Mouse (Mus musculus): Measurements from ENCODE around the gene Nav2. TPM values are rescaled to one million over a fixed set of nuclear protein-coding genes. Genes with fewer than 3 reads are reported as not detected.

Nav2 gene
- polyA plus RNA-seq, 1 experiment = 51.7 TPM

- Histone ChIP-seq H3K27ac (ENCODE audit: insufficient read depth, low read length) (peak overlapping the region; percentile 93), H3K27me3 (ENCODE audit: control insufficient read depth, insufficient read depth, low read length, poor library complexity, severe bottlenecking) (no peaks in the 10 kb centered on the region), H3K9me3 (replicated peaks; ENCODE audit: control insufficient read depth, insufficient read depth, low read length, poor library complexity, severe bottlenecking) (no peaks in the 10 kb centered on the region), H3K36me3 (ENCODE audit: control insufficient read depth, insufficient read depth, low read length, poor library complexity, severe bottlenecking) (no peaks in the 10 kb centered on the region), H3K9ac (ENCODE audit: low read depth, poor library complexity, severe bottlenecking) (peak overlapping the region; percentile 60; the same call in 1 of the 2 replicates), H3K4me1 (ENCODE audit: control insufficient read depth, insufficient read depth, low read length) (peaks cover 6% of the 10 kb centered on the region), H3K4me3 (ENCODE audit: low read depth, low read length) (peak overlapping the region; percentile 48)
- TF ChIP-seq CTCF (IDR thresholded peaks at IDR 0.05; ENCODE audit: low read depth, low read length) (no peak), EP300 (IDR thresholded peaks at IDR 0.05; ENCODE audit: insufficient read depth, low read depth, low read length) (peak; percentile 90)
Measured at GRCm38 (mm10) chr7:49527495-49527894, 619.0 kb downstream of the Nav2 start.

GRCm38 (mm10) chr7:49527925-49528324 is 619.4 kb downstream of the Nav2 start:
- Histone ChIP-seq H3K27ac (ENCODE audit: insufficient read depth, low read length) (peak overlapping the region; percentile 93), H3K9me3 (replicated peaks; ENCODE audit: control insufficient read depth, insufficient read depth, low read length, poor library complexity, severe bottlenecking) (no peaks in the 10 kb centered on the region), H3K4me3 (ENCODE audit: low read depth, low read length) (peak overlapping the region; percentile 55), H3K9ac (ENCODE audit: low read depth, poor library complexity, severe bottlenecking) (peak overlapping the region; percentile 60), H3K36me3 (ENCODE audit: control insufficient read depth, insufficient read depth, low read length, poor library complexity, severe bottlenecking) (no peaks in the 10 kb centered on the region), H3K27me3 (ENCODE audit: control insufficient read depth, insufficient read depth, low read length, poor library complexity, severe bottlenecking) (no peaks in the 10 kb centered on the region), H3K4me1 (ENCODE audit: control insufficient read depth, insufficient read depth, low read length) (peaks cover 6% of the 10 kb centered on the region)
- no peak for TF ChIP-seq POLR2A (IDR thresholded peaks at IDR 0.05; ENCODE audit: insufficient read depth, low read length)
- TF ChIP-seq CTCF (IDR thresholded peaks at IDR 0.05; ENCODE audit: low read depth, low read length) = no peak
- no peak for TF ChIP-seq EP300 (IDR thresholded peaks at IDR 0.05; ENCODE audit: insufficient read depth, low read depth, low read length)

DNA sequence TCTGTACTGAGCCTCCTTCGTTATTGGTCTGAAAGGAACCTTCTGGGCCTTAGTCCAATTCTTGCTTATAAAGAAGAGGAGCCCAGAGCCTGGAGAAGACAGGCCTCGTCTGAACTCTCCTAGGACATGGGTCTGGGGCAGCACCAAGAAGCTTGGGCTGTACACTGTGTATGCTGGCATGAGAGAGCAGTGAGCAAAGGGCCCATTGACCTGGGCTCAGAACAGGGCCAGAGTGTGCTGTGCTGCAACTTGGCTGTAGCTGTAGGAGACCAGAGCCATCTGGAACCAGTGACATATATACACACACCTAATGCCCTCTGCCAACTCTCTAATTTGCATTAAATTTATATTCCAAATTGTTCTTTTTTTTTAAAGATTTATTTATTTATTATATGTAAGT is 621.0 kb downstream of the Nav2 start:
- H3K27ac ChIP-seq (ENCODE audit: insufficient read depth, low read length) = no peak overlapping the region
- H3K36me3 ChIP-seq (ENCODE audit: control insufficient read depth, insufficient read depth, low read length, poor library complexity, severe bottlenecking) = no peaks in the 10 kb centered on the region
- H3K9me3 ChIP-seq (replicated peaks; ENCODE audit: control insufficient read depth, insufficient read depth, low read length, poor library complexity, severe bottlenecking) = no peaks in the 10 kb centered on the region
- peaks cover 7% of the 10 kb centered on the region for H3K4me1 ChIP-seq (ENCODE audit: control insufficient read depth, insufficient read depth, low read length)
- no peaks in the 10 kb centered on the region for H3K27me3 ChIP-seq (ENCODE audit: control insufficient read depth, insufficient read depth, low read length, poor library complexity, severe bottlenecking)
- no peak for TF ChIP-seq POLR2A (IDR thresholded peaks at IDR 0.05; ENCODE audit: insufficient read depth, low read length)
- no peak for TF ChIP-seq EP300 (IDR thresholded peaks at IDR 0.05; ENCODE audit: insufficient read depth, low read depth, low read length)
- no peak for TF ChIP-seq CTCF (IDR thresholded peaks at IDR 0.05; ENCODE audit: low read depth, low read length)
- no peak overlapping the region for H3K9ac ChIP-seq (ENCODE audit: low read depth, poor library complexity, severe bottlenecking)
- H3K4me3 ChIP-seq (ENCODE audit: low read depth, low read length) = no peak overlapping the region

DNA sequence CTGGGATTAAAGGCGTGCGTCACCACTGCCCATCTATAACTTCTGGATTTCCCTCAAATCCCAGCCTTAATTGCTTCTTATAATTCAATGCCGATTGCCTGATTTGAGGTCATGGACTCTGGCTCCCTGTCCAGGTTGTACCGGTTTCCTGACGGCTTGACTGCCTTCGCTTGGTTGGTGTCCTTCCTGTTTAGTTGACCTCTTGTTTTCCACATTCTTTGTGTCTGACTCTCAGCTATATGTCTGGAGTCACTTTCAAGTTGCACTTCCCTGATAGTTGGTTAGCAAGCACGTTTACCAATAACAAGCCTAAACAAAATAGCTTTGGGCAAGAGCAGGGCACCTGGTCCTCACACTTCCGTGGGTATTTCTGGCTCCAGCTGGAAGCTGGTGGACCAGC is 625.1 kb downstream of the Nav2 start:
- TF ChIP-seq POLR2A (IDR thresholded peaks at IDR 0.05; ENCODE audit: insufficient read depth, low read length) (no peak), CTCF (IDR thresholded peaks at IDR 0.05; ENCODE audit: low read depth, low read length) (no peak), EP300 (IDR thresholded peaks at IDR 0.05; ENCODE audit: insufficient read depth, low read depth, low read length) (no peak)
- Histone ChIP-seq H3K36me3 (ENCODE audit: control insufficient read depth, insufficient read depth, low read length, poor library complexity, severe bottlenecking) (0 out of 2 replicates have a peak, but pooled peaks cover 4% of the 10 kb centered on the region), H3K9me3 (replicated peaks; ENCODE audit: control insufficient read depth, insufficient read depth, low read length, poor library complexity, severe bottlenecking) (no peaks in the 10 kb centered on the region), H3K27me3 (ENCODE audit: control insufficient read depth, insufficient read depth, low read length, poor library complexity, severe bottlenecking) (no peaks in the 10 kb centered on the region), H3K4me3 (ENCODE audit: low read depth, low read length) (no peak overlapping the region), H3K27ac (ENCODE audit: insufficient read depth, low read length) (no peak overlapping the region), H3K9ac (ENCODE audit: low read depth, poor library complexity, severe bottlenecking) (no peak overlapping the region), H3K4me1 (ENCODE audit: control insufficient read depth, insufficient read depth, low read length) (peaks cover 8% of the 10 kb centered on the region)

GRCm38 (mm10) chr7:49534208-49534607 is 625.7 kb downstream of the Nav2 start:
- TF ChIP-seq CTCF (IDR thresholded peaks at IDR 0.05; ENCODE audit: low read depth, low read length) = no peak
- no peak for TF ChIP-seq EP300 (IDR thresholded peaks at IDR 0.05; ENCODE audit: insufficient read depth, low read depth, low read length)
- no peak for TF ChIP-seq POLR2A (IDR thresholded peaks at IDR 0.05; ENCODE audit: insufficient read depth, low read length)
- no peaks in the 10 kb centered on the region for H3K9me3 ChIP-seq (replicated peaks; ENCODE audit: control insufficient read depth, insufficient read depth, low read length, poor library complexity, severe bottlenecking)
- no peak overlapping the region for H3K27ac ChIP-seq (ENCODE audit: insufficient read depth, low read length)
- H3K4me3 ChIP-seq (ENCODE audit: low read depth, low read length) = no peak overlapping the region
- H3K36me3 ChIP-seq (ENCODE audit: control insufficient read depth, insufficient read depth, low read length, poor library complexity, severe bottlenecking) = 0 out of 2 replicates have a peak, but pooled peaks cover 4% of the 10 kb centered on the region
- H3K9ac ChIP-seq (ENCODE audit: low read depth, poor library complexity, severe bottlenecking) = no peak overlapping the region
- no peaks in the 10 kb centered on the region for H3K27me3 ChIP-seq (ENCODE audit: control insufficient read depth, insufficient read depth, low read length, poor library complexity, severe bottlenecking)
- H3K4me1 ChIP-seq (ENCODE audit: control insufficient read depth, insufficient read depth, low read length) = peaks cover 7% of the 10 kb centered on the region

- Histone ChIP-seq H3K4me1 (ENCODE audit: control insufficient read depth, insufficient read depth, low read length) (peaks cover 4% of the 10 kb centered on the region), H3K27me3 (ENCODE audit: control insufficient read depth, insufficient read depth, low read length, poor library complexity, severe bottlenecking) (no peaks in the 10 kb centered on the region), H3K9me3 (replicated peaks; ENCODE audit: control insufficient read depth, insufficient read depth, low read length, poor library complexity, severe bottlenecking) (no peaks in the 10 kb centered on the region), H3K36me3 (ENCODE audit: control insufficient read depth, insufficient read depth, low read length, poor library complexity, severe bottlenecking) (0 out of 2 replicates have a peak, but pooled peaks cover 4% of the 10 kb centered on the region), H3K4me3 (ENCODE audit: low read depth, low read length) (no peak overlapping the region), H3K9ac (ENCODE audit: low read depth, poor library complexity, severe bottlenecking) (no peak overlapping the region), H3K27ac (ENCODE audit: insufficient read depth, low read length) (no peak overlapping the region)
- TF ChIP-seq POLR2A (IDR thresholded peaks at IDR 0.05; ENCODE audit: insufficient read depth, low read length) = no peak
- no peak for TF ChIP-seq EP300 (IDR thresholded peaks at IDR 0.05; ENCODE audit: insufficient read depth, low read depth, low read length)
- no peak for TF ChIP-seq CTCF (IDR thresholded peaks at IDR 0.05; ENCODE audit: low read depth, low read length)
Measured at GRCm38 (mm10) chr7:49538360-49538759, 629.8 kb downstream of the Nav2 start.

All from ES-Bruce4 (cell line).